Mouse (Mus musculus) kidney, postnatal 0 days (tissue): ENCODE measurements around the gene Brinp2. TPM values are rescaled to one million over a fixed set of nuclear protein-coding genes. Genes with fewer than 3 reads are reported as not detected.

ENCODE experiments used
- ATAC-seq: fragments of 200-750 bp; cut with Nextera tagmentation; replicated peaks from 2 replicates; pipeline ENCODE4 v1.8.0; 2017; ENCODE audit warnings: low read depth, moderate number of reproducible peaks, moderate TSS enrichment, moderate library complexity; ENCODE audit not compliant: low FRiP score
- DNase-seq: peaks from one replicate; pipeline ENCODE4 v3.0.0-alpha.2; 2016; ENCODE audit warnings: low spot score
- H3K27ac ChIP-seq: fragments of 300-500 bp; sonication (generic); 2 replicates; pipeline ENCODE4 v1.5.1; 2014; ENCODE audit warnings: mild to moderate bottlenecking
- H3K27me3 ChIP-seq: fragments of 300-500 bp; sonication (generic); 2 replicates; pipeline ENCODE4 v1.6.1; 2014; ENCODE audit warnings: low read length, mixed read lengths; ENCODE audit not compliant: insufficient read depth
- H3K36me3 ChIP-seq: fragments of 300-500 bp; sonication (generic); 2 replicates; pipeline ENCODE4 v1.6.1; 2014; ENCODE audit warnings: low read length, mixed read lengths; ENCODE audit not compliant: insufficient read depth
- H3K4me1 ChIP-seq: fragments of 300-500 bp; sonication (generic); replicated peaks from 2 replicates; pipeline ENCODE4 v1.6.1; 2014; ENCODE audit warnings: antibody characterized with exemption, low read length, mixed read lengths; ENCODE audit not compliant: insufficient read depth
- H3K4me2 ChIP-seq: fragments of 300-500 bp; sonication (generic); 2 replicates; pipeline ENCODE4 v1.6.1; 2014; ENCODE audit warnings: mild to moderate bottlenecking, low read length, moderate library complexity, mixed read lengths
- H3K4me3 ChIP-seq: fragments of 300-500 bp; sonication (generic); replicated peaks from 2 replicates; pipeline ENCODE4 v1.5.1; 2014; ENCODE audit warnings: low read depth, low read length
- H3K9ac ChIP-seq: fragments of 300-500 bp; sonication (generic); 2 replicates; pipeline ENCODE4 v1.6.1; 2014; ENCODE audit warnings: low read depth, low read length
- H3K9me3 ChIP-seq: fragments of 300-500 bp; sonication (generic); replicated peaks from 2 replicates; pipeline ENCODE4 v1.6.1; 2016; ENCODE audit warnings: low read length, inconsistent platforms, mixed read lengths
- CTCF ChIP-seq: IDR thresholded peaks from 2 replicates; pipeline ENCODE4 v1.5.1; 2016; ENCODE audit warnings: antibody characterized with exemption, low read depth, mild to moderate bottlenecking, moderate library complexity
- WGBS: fragments of 180-500 bp; shearing (Covaris S2); extraction: QIAGEN DNeasy Blood & Tissue Kit; methylation state at CpG from one replicate; pipeline ENCODE4 v1.1.7; 2014; 5-methylcytosine and 5-hydroxymethylcytosine counted together
- polyA plus RNA-seq: library from polyadenylated mRNA; unstranded; fragments of >200 nt; fragmentation: Nextera tagmentation; extraction: Ambion mirVana; gene quantifications from 2 replicates; pipeline ENCODE4 v1.2.1, GENCODE M21; 2015

Brinp2 gene
- polyA plus RNA-seq, 1 experiment from 2014 or later = 0.09 TPM

DNA sequence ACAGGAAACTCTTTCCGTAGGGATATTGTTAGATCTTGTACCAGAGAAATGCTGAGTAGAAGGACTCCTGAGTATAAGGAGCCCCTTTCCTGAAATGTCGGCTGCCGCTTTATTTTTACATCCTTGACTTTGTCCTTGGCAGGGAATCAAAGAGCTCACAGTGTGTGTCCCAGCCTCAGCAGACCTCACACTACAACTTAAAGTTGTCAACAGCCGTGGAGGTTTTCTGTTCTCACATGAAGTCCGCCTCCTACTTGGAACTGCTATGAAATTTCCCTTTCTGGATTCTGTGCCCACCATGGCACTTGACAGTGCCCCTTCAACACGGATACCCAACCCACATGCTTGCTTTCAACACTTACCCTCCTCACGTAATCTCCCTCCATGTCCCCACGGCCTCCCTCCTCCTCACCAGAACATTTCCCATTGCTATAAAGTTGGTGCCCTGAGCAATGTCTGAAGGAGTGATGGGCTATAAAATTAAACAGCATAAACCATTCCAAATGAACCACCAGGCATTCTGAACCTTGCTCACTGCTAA lies 103.4 kb downstream of the Brinp2 start:
- WGBS = 62% methylated on average over 8 of the region's 8 CpGs
- no peaks in the 10 kb centered on the region for H3K36me3 ChIP-seq
- H3K9ac ChIP-seq = no peak overlapping the region
- no peak for TF ChIP-seq CTCF
- no peaks in the 10 kb centered on the region for H3K9me3 ChIP-seq
- H3K27ac ChIP-seq = no peak overlapping the region
- no peak overlapping the region for H3K4me3 ChIP-seq
- DNase-seq (no peak), ATAC-seq (no peak)
- H3K4me1 ChIP-seq = no peaks in the 10 kb centered on the region
- H3K27me3 ChIP-seq = no peaks in the 10 kb centered on the region
- no peak overlapping the region for H3K4me2 ChIP-seq

DNA sequence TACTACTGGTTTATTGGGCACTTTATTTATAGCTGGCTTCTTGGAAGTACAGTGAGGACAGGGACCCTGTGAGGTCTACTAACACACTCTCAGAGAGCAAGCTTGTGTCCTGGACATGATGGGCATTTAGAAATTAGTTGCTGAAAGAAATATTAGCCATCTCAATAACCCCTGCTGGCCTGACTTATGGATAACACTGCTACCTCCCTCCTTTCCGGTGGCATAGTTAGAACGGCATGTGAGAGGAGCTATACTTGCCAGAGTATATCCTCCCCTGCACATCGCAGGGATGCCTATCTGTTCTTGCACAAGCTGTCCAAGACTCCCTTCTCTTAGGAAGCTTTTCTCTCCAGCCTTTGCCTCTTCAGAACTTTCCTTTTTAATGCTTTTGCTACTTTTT lies 107.9 kb downstream of the Brinp2 start:
- Histone ChIP-seq H3K36me3 (no peaks in the 10 kb centered on the region), H3K9ac (no peak overlapping the region), H3K4me1 (no peaks in the 10 kb centered on the region), H3K27ac (no peak overlapping the region), H3K9me3 (no peaks in the 10 kb centered on the region), H3K4me2 (no peak overlapping the region), H3K4me3 (no peak overlapping the region), H3K27me3 (no peaks in the 10 kb centered on the region)
- 51% methylated on average over 3 of the region's 3 CpGs for WGBS
- ATAC-seq (no peak), DNase-seq (peak; percentile 9)
- TF ChIP-seq CTCF = no peak

DNA sequence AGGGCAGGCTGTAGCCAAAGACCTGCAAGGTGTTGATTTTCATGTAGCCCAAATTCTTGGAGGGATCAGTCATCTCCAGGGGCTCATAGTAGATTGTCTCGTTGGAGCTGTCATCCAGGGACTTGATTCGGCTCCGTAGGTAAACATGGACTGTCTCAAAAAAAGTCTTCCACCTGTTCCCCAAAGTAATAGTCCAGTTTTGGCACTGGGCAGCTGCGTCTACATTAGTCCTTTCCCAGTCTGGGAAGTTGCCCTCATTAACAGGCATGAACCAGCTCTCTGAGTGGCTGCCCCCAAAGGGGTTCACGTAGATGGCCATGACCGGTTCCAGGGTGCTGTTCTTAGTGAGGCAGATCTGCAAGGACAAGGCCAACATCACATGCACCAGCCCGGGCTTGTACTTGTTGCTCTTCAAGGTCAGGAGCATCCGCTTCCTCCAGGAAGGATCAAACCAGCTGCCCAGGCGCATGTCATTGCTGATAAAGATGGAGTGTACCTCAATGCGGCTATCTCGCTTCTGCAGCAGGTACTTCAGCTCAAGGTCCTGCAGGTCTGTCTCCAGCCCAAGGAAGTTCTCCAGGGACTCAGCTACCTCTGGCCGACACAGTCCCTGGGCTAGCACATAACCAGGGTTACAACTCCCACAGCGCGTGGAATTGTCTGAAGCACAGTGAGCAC lies 109.5 kb downstream of the Brinp2 start:
- Histone ChIP-seq H3K36me3 (no peaks in the 10 kb centered on the region), H3K27me3 (no peaks in the 10 kb centered on the region), H3K9me3 (no peaks in the 10 kb centered on the region), H3K9ac (no peak overlapping the region), H3K4me3 (no peak overlapping the region), H3K4me2 (no peak overlapping the region), H3K27ac (no peak overlapping the region), H3K4me1 (no peaks in the 10 kb centered on the region)
- no peak for TF ChIP-seq CTCF
- ATAC-seq (no peak), DNase-seq (no peak)
- WGBS = 93% methylated on average over 14 of the region's 14 CpGs

DNA sequence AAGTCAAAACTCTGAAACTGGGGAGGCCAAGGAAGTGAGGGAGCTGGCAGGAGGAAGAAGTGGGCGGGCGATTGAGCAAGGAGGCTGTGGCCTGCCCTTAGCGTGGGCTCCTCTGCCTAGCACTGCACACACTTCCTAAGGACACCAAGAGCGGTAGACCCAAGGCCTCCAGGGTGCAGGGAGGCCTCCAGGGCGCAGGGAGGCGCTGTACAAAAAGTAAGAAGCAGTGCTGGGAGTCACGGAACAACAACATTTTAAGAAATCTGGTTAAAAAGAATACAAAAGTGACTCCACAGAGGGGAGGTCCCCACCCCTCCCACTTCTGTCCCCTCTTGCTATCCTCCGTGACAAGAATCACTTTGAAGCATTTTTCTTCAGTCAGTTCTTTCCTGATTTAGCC lies 110.6 kb downstream of the Brinp2 start:
- H3K9me3 ChIP-seq = no peaks in the 10 kb centered on the region
- no peak overlapping the region for H3K9ac ChIP-seq
- DNase-seq (no peak), ATAC-seq (no peak)
- no peaks in the 10 kb centered on the region for H3K36me3 ChIP-seq
- no peaks in the 10 kb centered on the region for H3K4me1 ChIP-seq
- no peak overlapping the region for H3K4me3 ChIP-seq
- WGBS = 78% methylated on average over 8 of the region's 8 CpGs
- H3K27me3 ChIP-seq = no peaks in the 10 kb centered on the region
- no peak overlapping the region for H3K27ac ChIP-seq
- H3K4me2 ChIP-seq = no peak overlapping the region
- TF ChIP-seq CTCF = no peak

DNA sequence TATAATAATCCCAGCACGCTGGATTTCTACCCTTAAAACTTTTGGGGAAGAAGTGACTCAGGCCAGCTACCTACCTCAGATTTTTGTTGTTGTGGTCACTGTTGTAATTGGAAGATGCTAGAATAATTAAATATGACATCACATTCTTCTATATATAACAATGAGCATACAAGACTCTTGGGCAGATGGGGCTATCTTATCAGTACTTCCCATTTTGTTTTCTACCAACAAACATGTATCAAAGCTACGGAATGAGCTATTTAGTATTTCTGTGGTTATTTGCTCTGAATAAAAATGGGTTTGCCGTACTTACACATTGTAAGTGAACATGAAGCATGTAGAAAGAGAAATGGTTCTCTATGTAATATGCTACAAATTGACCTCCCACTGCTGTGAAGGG lies 112.1 kb downstream of the Brinp2 start:
- DNase-seq (no peak), ATAC-seq (no peak)
- Histone ChIP-seq H3K9me3 (no peaks in the 10 kb centered on the region), H3K4me1 (no peaks in the 10 kb centered on the region), H3K4me3 (no peak overlapping the region), H3K9ac (no peak overlapping the region), H3K4me2 (no peak overlapping the region), H3K36me3 (no peaks in the 10 kb centered on the region), H3K27me3 (no peaks in the 10 kb centered on the region), H3K27ac (no peak overlapping the region)
- 91% methylated on average over 3 of the region's 3 CpGs for WGBS
- TF ChIP-seq CTCF = no peak

DNA sequence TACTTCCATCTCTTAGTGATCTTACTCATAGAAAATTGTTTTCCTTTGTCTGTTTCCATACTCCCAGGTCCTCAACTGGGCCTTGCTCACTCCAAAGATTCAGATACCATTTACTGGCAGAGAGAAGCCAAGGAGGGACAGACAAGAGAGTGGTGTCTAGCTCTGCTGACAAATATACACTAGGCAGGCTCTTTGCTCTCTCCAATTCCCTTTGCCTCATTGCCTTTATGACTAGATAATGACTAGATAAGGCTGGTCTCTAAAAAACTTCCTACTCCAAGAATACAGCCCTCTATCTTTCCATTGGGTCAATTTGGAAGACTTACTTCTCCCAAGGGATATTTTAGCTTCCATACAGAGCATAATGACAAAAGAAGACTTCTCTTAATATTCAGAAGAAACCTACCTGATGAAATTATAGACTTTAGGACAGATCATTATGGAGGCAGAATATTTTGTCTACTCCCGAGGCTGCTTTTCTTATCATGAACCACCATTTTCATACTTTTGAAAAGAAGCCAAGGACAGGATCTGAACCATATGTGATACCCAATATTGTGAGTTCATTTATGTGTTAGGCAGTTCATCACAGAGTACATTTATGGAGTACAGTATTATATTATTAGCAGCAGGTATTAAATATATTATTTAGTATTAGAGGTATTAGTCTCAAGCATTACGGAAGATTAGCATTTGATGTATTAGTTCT lies 114.1 kb downstream of the Brinp2 start:
- ATAC-seq = no peak

More for the DNA sequence above, 114.1 kb downstream of the Brinp2 start:
- H3K4me1 ChIP-seq = no peaks in the 10 kb centered on the region
- H3K9me3 ChIP-seq = no peaks in the 10 kb centered on the region
- no peak overlapping the region for H3K9ac ChIP-seq
- no peak overlapping the region for H3K4me2 ChIP-seq
- WGBS = 88% methylated on average over 2 of the region's 2 CpGs
- H3K4me3 ChIP-seq = no peak overlapping the region
- H3K36me3 ChIP-seq = no peaks in the 10 kb centered on the region
- no peaks in the 10 kb centered on the region for H3K27me3 ChIP-seq
- no peak for TF ChIP-seq CTCF
- no peak for DNase-seq
- H3K27ac ChIP-seq = no peak overlapping the region
